Mouse (Mus musculus): Measurements from ENCODE around the gene Sbds.

Sbds gene

GRCm38 (mm10) chr5:130197981-130198380, 57.3 kb downstream of the Sbds start:
- no peak for DNase-seq (ENCODE audit: low read depth)

DNA sequence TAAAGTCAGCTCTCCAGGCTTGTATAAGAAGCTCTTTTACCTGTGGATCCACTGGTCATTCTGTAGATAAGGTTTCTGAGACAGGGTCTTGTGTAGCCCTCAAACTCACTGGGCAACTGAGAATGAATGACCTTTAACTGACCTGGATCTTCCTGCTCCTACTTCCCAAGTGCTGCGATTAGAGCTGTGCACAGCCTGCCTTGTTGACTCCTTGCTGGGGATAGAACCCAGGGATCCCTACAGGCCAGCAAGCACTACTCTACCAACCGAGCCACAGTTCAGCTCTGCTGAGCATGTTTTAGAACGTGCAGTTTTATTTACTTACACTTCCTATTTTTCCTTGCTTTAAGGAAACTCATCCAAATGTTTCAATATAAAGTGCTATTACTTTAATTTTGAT, 57.9 kb downstream of the Sbds start:
- DNase-seq (ENCODE audit: low read depth) = no peak

GRCm38 (mm10) chr5:130196307-130196706, 59.0 kb downstream of the Sbds start:
- DNase-seq (ENCODE audit: low read depth) = no peak

Data from c-Kit-positive CD71-positive TER-119-negative erythroid progenitor cells, embryonic 14.5 days (primary cell).